Mouse (Mus musculus): ENCODE measurements around the gene 1700057G04Rik. TPM values are rescaled to one million over a fixed set of nuclear protein-coding genes. Genes with fewer than 3 reads are reported as not detected.

The 1700057G04Rik gene
- total RNA-seq (2012; rRNA removed), result not detected in 2 replicates
- polyA plus RNA-seq (2012; ENCODE audit: insufficient read depth in 1 of 2, insufficient read length in 2 of 2, low read depth in 1 of 2, low replicate concordance in 2 of 2, missing spikeins in 1 of 2), result under 1 TPM in 1 of 2 experiments, not detected in 1; 0.19 TPM

DNA sequence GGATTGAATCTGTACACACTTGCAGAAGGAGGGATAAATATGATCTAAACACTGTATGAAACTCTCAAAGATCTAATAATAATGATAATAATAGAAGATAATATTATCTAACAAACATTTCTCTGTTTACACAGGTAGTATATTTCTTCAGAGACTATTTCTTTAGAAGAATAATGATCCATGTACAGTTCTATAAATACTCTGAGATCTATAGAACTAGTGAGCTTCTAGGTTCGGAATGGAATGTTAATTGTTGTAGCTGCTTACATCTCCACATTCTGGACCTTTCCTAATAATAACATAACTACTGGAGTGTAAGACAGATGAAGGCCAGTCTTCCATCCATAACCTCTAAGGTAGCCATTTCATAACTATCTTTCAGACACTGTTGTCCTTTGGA is at the start of gene 1700057G04Rik:
TSS of gene 1700057G04Rik (plus strand) at position 301 of the 400 bp plus-strand sequence.
- no peak within 1 kb of the TSS for H3K4me3 ChIP-seq (ENCODE audit: control insufficient read depth in 1 of 2, insufficient read depth in 1 of 2, low read depth in 2 of 2, low read length in 2 of 2)
- H3K9ac ChIP-seq (ENCODE audit: control insufficient read depth, low read depth, low read length, poor library complexity, severe bottlenecking), result no peak within 1 kb of the TSS
- H3K9me3 ChIP-seq (replicated peaks; ENCODE audit: insufficient read depth, low read length), result no peaks in the 10 kb centered on the region
- no peak for DNase-seq (ENCODE audit: low read depth, low spot score)
- TF ChIP-seq MAX (IDR thresholded peaks at IDR 0.05; ENCODE audit: low read length) (no peak), ZC3H11A (IDR thresholded peaks at IDR 0.05; ENCODE audit: low read depth, low read length) (no peak), MEF2A (IDR thresholded peaks at IDR 0.05; ENCODE audit: extremely low read depth, insufficient replicate concordance, low read depth, low read length, poor library complexity, severe bottlenecking) (no peak), HCFC1 (IDR thresholded peaks at IDR 0.05; ENCODE audit: low read depth, low read length) (no peak), UBTF (IDR thresholded peaks at IDR 0.05; ENCODE audit: borderline replicate concordance, insufficient read depth, low read depth, low read length) (no peak), RAD21 (IDR thresholded peaks at IDR 0.05; ENCODE audit: low read depth, low read length) (no peak)
- H3K36me3 ChIP-seq (ENCODE audit: control insufficient read depth in 1 of 2, insufficient read depth in 2 of 2, low read length in 2 of 2), result peaks cover 0 to 6% of the 10 kb centered on the region in 2 experiments; a peak in 2 of 4 replicates
- H3K27me3 ChIP-seq (ENCODE audit: control insufficient read depth in 1 of 2, insufficient read depth in 2 of 2, low read length in 2 of 2), result no peaks in the 10 kb centered on the region
- no peak within 1 kb of the TSS for H3K27ac ChIP-seq (ENCODE audit: control insufficient read depth, low read depth, low read length)
- peaks cover 0 to 3% of the 10 kb centered on the region in 2 experiments; a peak in 3 of 4 replicates for H3K4me1 ChIP-seq (ENCODE audit: control insufficient read depth in 1 of 2, insufficient read depth in 2 of 2, low read length in 2 of 2)
- H3K79me2 ChIP-seq (ENCODE audit: control insufficient read depth, insufficient read depth, low read length, poor library complexity), result no peaks in the 10 kb centered on the region

DNA sequence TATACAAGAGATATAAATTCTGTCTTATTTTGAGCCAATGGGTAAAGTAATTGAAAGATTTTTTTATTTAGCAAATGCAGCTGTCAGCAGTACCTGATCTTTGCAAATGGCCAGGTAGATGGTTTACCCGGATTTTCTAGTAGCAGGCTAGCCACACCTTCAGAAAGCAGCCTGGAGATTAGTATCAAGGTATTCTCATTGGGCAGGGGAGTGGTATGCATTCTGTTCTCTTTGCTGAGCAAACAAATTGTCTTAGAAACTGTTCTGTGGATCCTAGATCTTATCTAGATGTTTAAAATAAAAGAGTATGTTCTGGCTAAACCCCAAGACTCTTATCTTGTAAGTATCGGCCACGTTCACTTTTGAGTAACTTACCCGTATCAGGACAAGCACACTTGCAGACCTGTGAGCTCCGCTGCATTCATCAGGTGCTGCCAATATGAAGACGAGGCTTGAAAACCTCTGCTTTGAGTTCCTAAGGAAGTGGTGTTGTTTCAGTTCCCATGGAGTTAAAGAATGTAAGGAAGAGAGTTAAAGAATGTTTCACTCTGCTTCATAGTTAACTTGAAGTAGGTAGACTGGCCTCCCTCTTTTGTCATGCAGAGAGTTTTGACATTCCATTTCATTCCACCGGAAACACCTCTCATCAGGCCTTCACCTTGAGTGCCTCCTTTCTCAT is 48.6 kb upstream of the 1700057G04Rik start:
- DNase-seq (ENCODE audit: low read depth, low spot score), result no peak
- H3K9ac ChIP-seq (ENCODE audit: control insufficient read depth, low read depth, low read length, poor library complexity, severe bottlenecking), result no peak overlapping the region
- H3K27ac ChIP-seq (ENCODE audit: control insufficient read depth, low read depth, low read length), result no peak overlapping the region
- no peak overlapping the region for H3K4me3 ChIP-seq (ENCODE audit: control insufficient read depth in 1 of 2, insufficient read depth in 1 of 2, low read depth in 2 of 2, low read length in 2 of 2)
- no peaks in the 10 kb centered on the region for H3K9me3 ChIP-seq (replicated peaks; ENCODE audit: insufficient read depth, low read length)
- H3K79me2 ChIP-seq (ENCODE audit: control insufficient read depth, insufficient read depth, low read length, poor library complexity), result no peaks in the 10 kb centered on the region
- H3K36me3 ChIP-seq (ENCODE audit: control insufficient read depth in 1 of 2, insufficient read depth in 2 of 2, low read length in 2 of 2), result peaks cover 0 to 2% of the 10 kb centered on the region in 2 experiments; a peak in 3 of 4 replicates
- H3K27me3 ChIP-seq (ENCODE audit: control insufficient read depth in 1 of 2, insufficient read depth in 2 of 2, low read length in 2 of 2), result no peaks in the 10 kb centered on the region
- H3K4me1 ChIP-seq (ENCODE audit: control insufficient read depth in 1 of 2, insufficient read depth in 2 of 2, low read length in 2 of 2), result peaks cover 4% of the 10 kb centered on the region in 2 experiments; a peak in 3 of 4 replicates
- TF ChIP-seq CHD2 (IDR thresholded peaks at IDR 0.05; ENCODE audit: low read length), result no peak
- no peak for TF ChIP-seq SMC3 (IDR thresholded peaks at IDR 0.05; ENCODE audit: low read depth, low read length)
- TF ChIP-seq BHLHE40 (IDR thresholded peaks at IDR 0.05; ENCODE audit: borderline replicate concordance, low read depth, low read length), result no peak
- TF ChIP-seq ELF1 (IDR thresholded peaks at IDR 0.05; ENCODE audit: low read depth, low read length), result no peak
- TF ChIP-seq CHD1 (IDR thresholded peaks at IDR 0.05; ENCODE audit: low read depth, low read length), result no peak
- no peak for TF ChIP-seq TCF12 (IDR thresholded peaks at IDR 0.05; ENCODE audit: low read depth, low read length)
- no peak for TF ChIP-seq POLR2AphosphoS2 (IDR thresholded peaks at IDR 0.05; ENCODE audit: low read length)
- TF ChIP-seq RCOR1 (IDR thresholded peaks at IDR 0.05; ENCODE audit: low read depth, low read length), result no peak
- TF ChIP-seq NELFE (IDR thresholded peaks at IDR 0.05; ENCODE audit: low read depth, low read length), result no peak
- TF ChIP-seq E2F4 (IDR thresholded peaks at IDR 0.05; ENCODE audit: borderline replicate concordance, low read depth, low read length), result no peak
- no peak for TF ChIP-seq ZMIZ1 (IDR thresholded peaks at IDR 0.05; ENCODE audit: low read depth, low read length)
- TF ChIP-seq MAZ (IDR thresholded peaks at IDR 0.05; ENCODE audit: low read depth, low read length), result no peak
- no peak for TF ChIP-seq RAD21 (IDR thresholded peaks at IDR 0.05; ENCODE audit: low read depth, low read length)
- TF ChIP-seq KAT2A (conservative IDR thresholded peaks at IDR 0.05; ENCODE audit: low read depth, low read length), result no peak
- TF ChIP-seq ZKSCAN1 (IDR thresholded peaks at IDR 0.05; ENCODE audit: low read depth, low read length), result no peak
- TF ChIP-seq CTCF (IDR thresholded peaks at IDR 0.05 in 2 of 3, conservative IDR thresholded peaks at IDR 0.05 in 1 of 3; ENCODE audit: control insufficient read depth in 1 of 3, insufficient read depth in 1 of 3, low read depth in 2 of 3, low read length in 3 of 3, poor library complexity in 1 of 3, severe bottlenecking in 1 of 3), result no peak
- no peak for TF ChIP-seq JUND (IDR thresholded peaks at IDR 0.05; ENCODE audit: low read depth, low read length)
- no peak for TF ChIP-seq UBTF (IDR thresholded peaks at IDR 0.05; ENCODE audit: borderline replicate concordance, insufficient read depth, low read depth, low read length)
- TF ChIP-seq MAX (IDR thresholded peaks at IDR 0.05; ENCODE audit: low read length), result no peak
- TF ChIP-seq USF1 (IDR thresholded peaks at IDR 0.05; ENCODE audit: low read depth, low read length), result no peak
